Mouse (Mus musculus): ENCODE data around the gene Slc17a4. TPM values are rescaled to one million over a fixed set of nuclear protein-coding genes. Genes with fewer than 3 reads are reported as not detected.

Slc17a4 gene
- not detected in 2 replicates for polyA plus RNA-seq (2015; fragmentation: Nextera tagmentation; extraction: Ambion mirVana)

DNA sequence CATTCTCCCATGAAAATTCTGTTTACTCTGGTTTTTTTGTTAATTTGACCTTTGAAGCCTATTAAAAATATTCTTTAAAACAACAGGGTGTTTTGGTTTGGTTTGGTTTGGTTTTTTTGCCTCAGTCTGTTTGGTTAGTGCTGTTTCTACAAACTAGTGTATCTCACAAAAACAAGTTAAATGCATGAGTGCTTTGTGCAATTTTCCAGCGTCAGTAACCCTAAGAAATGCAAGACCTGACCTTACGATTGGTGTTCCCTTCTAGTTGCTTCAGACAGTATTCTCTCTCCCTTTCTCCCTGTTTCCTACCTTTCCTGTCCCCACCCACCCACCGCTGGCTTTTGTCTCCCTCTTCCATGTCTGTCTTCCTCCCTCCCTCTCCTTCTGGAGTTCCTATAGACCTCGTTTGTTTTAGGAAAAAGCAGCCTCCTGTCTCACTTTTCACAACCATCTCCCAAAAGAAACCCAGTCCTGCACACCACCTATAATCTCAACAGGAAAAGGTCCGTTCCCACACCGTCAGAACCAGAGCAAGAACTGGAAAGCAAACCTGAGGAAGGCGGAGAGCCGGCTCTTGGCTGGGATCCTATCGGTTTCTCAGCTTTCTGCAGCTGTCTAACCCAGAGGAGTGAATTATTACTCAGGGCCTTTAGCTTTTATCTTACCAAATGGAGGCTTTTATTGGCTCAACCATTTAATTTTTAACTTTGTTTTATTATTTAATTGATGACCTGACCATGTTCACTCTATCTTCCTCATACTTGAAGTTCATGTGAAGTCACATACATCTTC lies at the start of gene Slc17a4:
Gene Slc17a4 (minus strand): TSS at position 634 of the 792 bp plus-strand sequence.
- H3K27me3 ChIP-seq (ENCODE audit: control insufficient read depth, insufficient read depth, low read depth, low read length) = no peaks in the 10 kb centered on the region
- WGBS = 78% methylated on average over 9 of the region's 9 CpGs
- no peak for ATAC-seq
- H3K4me1 ChIP-seq (ENCODE audit: control insufficient read depth, insufficient read depth, low read length) = no peaks in the 10 kb centered on the region
- no peak within 1 kb of the TSS for H3K27ac ChIP-seq (ENCODE audit: low read length)
- no peaks in the 10 kb centered on the region for H3K36me3 ChIP-seq (ENCODE audit: control insufficient read depth, insufficient read depth, low read length)
- no peaks in the 10 kb centered on the region for H3K9me3 ChIP-seq (replicated peaks; ENCODE audit: control insufficient read depth, low read length, poor library complexity, severe bottlenecking)
- H3K4me2 ChIP-seq (ENCODE audit: low read length) = no peak within 1 kb of the TSS
- no peak within 1 kb of the TSS for H3K4me3 ChIP-seq (ENCODE audit: low read depth, low read length)
- no peak within 1 kb of the TSS for H3K9ac ChIP-seq (ENCODE audit: low read depth, low read length)

DNA sequence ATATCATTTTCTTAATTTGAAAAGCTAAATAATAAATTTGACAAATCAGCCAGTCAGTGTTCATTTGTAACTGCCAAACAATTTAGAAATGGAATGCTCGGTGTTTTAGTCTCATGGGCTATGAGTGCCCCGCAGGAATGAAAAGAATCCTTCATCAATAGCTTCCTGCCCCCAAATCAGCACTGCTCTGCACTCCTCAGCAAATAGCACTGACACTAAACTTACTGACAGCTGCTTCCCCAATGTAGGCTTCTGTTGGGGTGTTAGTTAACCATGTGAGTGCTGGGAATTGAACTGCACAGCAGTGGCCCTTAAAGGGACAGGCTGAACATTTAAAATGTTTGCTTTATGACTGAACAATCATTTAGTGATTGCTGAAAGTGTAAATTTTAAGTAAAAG lies 45.0 kb upstream of the Slc17a4 start:
- H3K27me3 ChIP-seq (ENCODE audit: control insufficient read depth, insufficient read depth, low read depth, low read length) = no peaks in the 10 kb centered on the region
- ATAC-seq = no peak

DNA sequence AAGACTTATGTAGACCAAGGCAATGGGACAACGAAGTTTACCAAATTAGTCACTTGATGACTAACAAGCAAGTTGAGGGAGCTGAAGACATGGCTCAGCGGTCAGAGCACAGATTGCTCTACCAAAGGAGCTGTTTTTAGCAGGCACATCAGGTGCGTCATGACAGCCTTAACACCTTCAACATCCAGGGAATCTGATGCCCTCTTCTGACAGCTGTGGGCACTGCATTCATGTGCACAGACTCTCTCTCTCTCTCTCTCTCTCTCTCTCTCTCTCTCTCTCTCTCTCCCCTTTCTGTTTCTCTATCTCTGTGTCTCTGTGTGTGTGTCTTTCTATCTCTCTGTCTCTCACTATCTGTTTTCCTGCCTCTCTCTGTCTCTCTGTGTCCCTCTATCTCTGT lies 36.1 kb upstream of the Slc17a4 start:
- no peaks in the 10 kb centered on the region for H3K9me3 ChIP-seq (replicated peaks; ENCODE audit: control insufficient read depth, low read length, poor library complexity, severe bottlenecking)
- no peaks in the 10 kb centered on the region for H3K4me1 ChIP-seq (ENCODE audit: control insufficient read depth, insufficient read depth, low read length)
- H3K36me3 ChIP-seq (ENCODE audit: control insufficient read depth, insufficient read depth, low read length) = no peaks in the 10 kb centered on the region
- H3K27me3 ChIP-seq (ENCODE audit: control insufficient read depth, insufficient read depth, low read depth, low read length) = no peaks in the 10 kb centered on the region
- 74% methylated on average over 3 of the region's 3 CpGs for WGBS
- no peak for ATAC-seq
- no peak overlapping the region for H3K4me2 ChIP-seq (ENCODE audit: low read length)
- no peak overlapping the region for H3K9ac ChIP-seq (ENCODE audit: low read depth, low read length)
- H3K27ac ChIP-seq (ENCODE audit: low read length) = no peak overlapping the region
- no peak overlapping the region for H3K4me3 ChIP-seq (ENCODE audit: low read depth, low read length)

More for the DNA sequence above, 45.0 kb upstream of the Slc17a4 start:
- no peaks in the 10 kb centered on the region for H3K4me1 ChIP-seq (ENCODE audit: control insufficient read depth, insufficient read depth, low read length)
- WGBS = 12% methylated on average over 2 of the region's 2 CpGs
- H3K9me3 ChIP-seq (replicated peaks; ENCODE audit: control insufficient read depth, low read length, poor library complexity, severe bottlenecking) = no peaks in the 10 kb centered on the region
- H3K9ac ChIP-seq (ENCODE audit: low read depth, low read length) = no peak overlapping the region
- H3K36me3 ChIP-seq (ENCODE audit: control insufficient read depth, insufficient read depth, low read length) = no peaks in the 10 kb centered on the region
- no peak overlapping the region for H3K4me2 ChIP-seq (ENCODE audit: low read length)
- no peak overlapping the region for H3K27ac ChIP-seq (ENCODE audit: low read length)
- H3K4me3 ChIP-seq (ENCODE audit: low read depth, low read length) = no peak overlapping the region

DNA sequence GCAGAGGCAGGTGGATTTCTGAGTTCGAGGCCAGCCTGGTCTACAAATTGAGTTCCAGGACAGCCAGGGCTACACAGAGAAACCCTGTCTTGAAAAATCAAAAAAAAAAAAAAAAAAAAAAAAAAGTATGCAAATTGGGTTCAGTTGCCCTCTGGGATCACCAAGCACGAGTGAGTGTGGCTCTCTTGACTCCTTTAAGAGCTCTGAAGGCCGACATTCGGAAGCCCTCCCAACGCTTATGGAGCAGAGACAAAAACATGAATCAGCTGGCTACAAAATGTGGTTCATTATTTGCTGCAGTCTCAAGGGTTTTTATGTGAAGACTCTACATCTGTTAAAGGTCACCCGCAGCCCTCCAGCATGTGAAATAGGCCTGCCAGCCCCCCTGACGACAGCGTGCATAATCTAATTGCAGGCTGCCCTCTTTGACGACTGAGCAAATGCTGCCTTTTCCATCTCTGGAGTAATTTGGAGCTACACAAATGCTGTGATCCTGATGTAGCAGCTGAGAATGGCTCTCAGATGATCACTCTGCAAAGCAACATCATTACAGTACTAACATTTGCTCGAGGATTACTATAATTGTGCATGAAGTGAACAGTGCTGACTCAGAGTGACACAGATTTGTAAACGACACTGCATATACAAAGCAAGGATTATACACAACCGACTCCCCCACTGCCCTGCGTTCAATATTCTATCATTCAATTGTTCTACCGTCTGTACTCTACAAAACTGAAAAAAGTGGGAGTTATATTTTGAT lies 34.9 kb upstream of the Slc17a4 start:
- 17% methylated on average over 14 of the region's 14 CpGs for WGBS
- Histone ChIP-seq H3K27ac (ENCODE audit: low read length) (no peak overlapping the region), H3K9ac (ENCODE audit: low read depth, low read length) (no peak overlapping the region), H3K9me3 (replicated peaks; ENCODE audit: control insufficient read depth, low read length, poor library complexity, severe bottlenecking) (no peaks in the 10 kb centered on the region), H3K4me3 (ENCODE audit: low read depth, low read length) (no peak overlapping the region), H3K4me1 (ENCODE audit: control insufficient read depth, insufficient read depth, low read length) (no peaks in the 10 kb centered on the region), H3K4me2 (ENCODE audit: low read length) (no peak overlapping the region), H3K36me3 (ENCODE audit: control insufficient read depth, insufficient read depth, low read length) (no peaks in the 10 kb centered on the region), H3K27me3 (ENCODE audit: control insufficient read depth, insufficient read depth, low read depth, low read length) (no peaks in the 10 kb centered on the region)
- ATAC-seq = peak; percentile 87

DNA sequence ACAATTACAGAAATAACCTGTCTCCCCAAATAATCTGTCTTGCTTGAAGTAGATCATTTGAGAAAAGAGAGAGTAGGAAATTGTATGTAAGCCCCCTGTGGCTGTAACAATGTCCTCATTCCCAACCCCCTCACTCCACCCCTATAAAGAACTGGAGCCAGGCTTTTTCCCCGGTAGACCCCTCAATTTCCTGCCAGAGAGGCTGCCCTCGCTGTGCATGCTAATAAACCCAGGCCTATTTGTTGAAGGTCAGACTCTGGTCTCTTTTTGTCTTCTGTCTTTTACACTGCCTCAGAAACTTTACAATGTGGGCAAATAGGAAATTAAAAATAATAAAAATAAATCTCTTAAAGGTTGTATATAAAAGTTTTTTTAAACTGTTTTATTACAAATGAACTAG lies 31.4 kb upstream of the Slc17a4 start:
- Histone ChIP-seq H3K36me3 (ENCODE audit: control insufficient read depth, insufficient read depth, low read length) (no peaks in the 10 kb centered on the region), H3K27ac (ENCODE audit: low read length) (no peak overlapping the region), H3K4me3 (ENCODE audit: low read depth, low read length) (no peak overlapping the region), H3K4me2 (ENCODE audit: low read length) (no peak overlapping the region), H3K9me3 (replicated peaks; ENCODE audit: control insufficient read depth, low read length, poor library complexity, severe bottlenecking) (no peaks in the 10 kb centered on the region), H3K4me1 (ENCODE audit: control insufficient read depth, insufficient read depth, low read length) (no peaks in the 10 kb centered on the region), H3K27me3 (ENCODE audit: control insufficient read depth, insufficient read depth, low read depth, low read length) (no peaks in the 10 kb centered on the region), H3K9ac (ENCODE audit: low read depth, low read length) (no peak overlapping the region)
- WGBS = 13% methylated on average over 2 of the region's 2 CpGs
- ATAC-seq = no peak

DNA sequence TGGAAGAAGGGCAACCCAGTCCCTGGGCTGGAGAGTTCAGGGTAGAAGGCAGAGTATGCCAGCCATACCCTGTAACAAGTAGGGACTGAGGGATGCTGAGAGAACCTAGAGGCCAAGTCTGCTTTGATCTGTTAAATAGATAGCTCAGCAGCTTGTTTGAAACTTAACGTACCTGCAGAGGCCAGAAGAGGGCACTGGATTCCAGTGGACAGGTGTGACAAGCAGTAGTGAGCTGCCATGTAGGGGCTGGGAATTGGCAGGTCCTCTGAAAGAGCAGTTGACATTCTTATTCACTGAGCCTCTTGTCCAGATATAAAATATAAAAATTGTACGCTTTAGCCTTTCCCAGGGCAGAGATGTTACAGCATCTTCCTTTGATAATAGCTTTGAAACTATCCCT lies 28.1 kb upstream of the Slc17a4 start:
- no peak for ATAC-seq

DNA sequence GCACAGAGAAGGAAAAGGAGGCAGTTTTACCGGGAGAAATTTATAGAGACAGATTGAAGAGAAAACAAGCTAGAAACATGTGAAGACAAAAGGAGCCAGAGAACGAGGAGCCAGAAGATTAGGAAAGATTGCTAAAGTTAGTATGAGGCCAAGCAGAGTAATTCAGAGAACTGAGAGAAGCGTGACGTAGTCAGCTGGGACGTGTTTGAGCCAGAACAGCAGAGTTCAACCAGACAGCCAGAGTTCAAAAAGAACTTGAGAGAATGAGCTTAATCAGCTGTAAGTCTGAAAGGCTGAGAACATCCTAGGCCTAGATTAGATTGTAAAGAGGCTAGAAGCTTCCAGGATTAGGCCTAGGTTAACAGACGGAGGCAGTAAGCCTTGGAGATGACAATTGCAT lies 25.5 kb upstream of the Slc17a4 start:
- no peak overlapping the region for H3K4me3 ChIP-seq (ENCODE audit: low read depth, low read length)
- ATAC-seq = no peak
- H3K27ac ChIP-seq (ENCODE audit: low read length) = no peak overlapping the region
- H3K27me3 ChIP-seq (ENCODE audit: control insufficient read depth, insufficient read depth, low read depth, low read length) = no peaks in the 10 kb centered on the region
- H3K9me3 ChIP-seq (replicated peaks; ENCODE audit: control insufficient read depth, low read length, poor library complexity, severe bottlenecking) = no peaks in the 10 kb centered on the region
- no peaks in the 10 kb centered on the region for H3K4me1 ChIP-seq (ENCODE audit: control insufficient read depth, insufficient read depth, low read length)
- H3K9ac ChIP-seq (ENCODE audit: low read depth, low read length) = no peak overlapping the region
- WGBS = 45% methylated on average over 6 of the region's 6 CpGs
- no peak overlapping the region for H3K4me2 ChIP-seq (ENCODE audit: low read length)
- no peaks in the 10 kb centered on the region for H3K36me3 ChIP-seq (ENCODE audit: control insufficient read depth, insufficient read depth, low read length)

More for the DNA sequence above, 28.1 kb upstream of the Slc17a4 start:
- Histone ChIP-seq H3K4me3 (ENCODE audit: low read depth, low read length) (no peak overlapping the region), H3K9ac (ENCODE audit: low read depth, low read length) (no peak overlapping the region), H3K4me2 (ENCODE audit: low read length) (no peak overlapping the region), H3K27me3 (ENCODE audit: control insufficient read depth, insufficient read depth, low read depth, low read length) (no peaks in the 10 kb centered on the region), H3K9me3 (replicated peaks; ENCODE audit: control insufficient read depth, low read length, poor library complexity, severe bottlenecking) (no peaks in the 10 kb centered on the region), H3K36me3 (ENCODE audit: control insufficient read depth, insufficient read depth, low read length) (no peaks in the 10 kb centered on the region), H3K4me1 (ENCODE audit: control insufficient read depth, insufficient read depth, low read length) (no peaks in the 10 kb centered on the region), H3K27ac (ENCODE audit: low read length) (no peak overlapping the region)
- 58% methylated on average over 2 of the region's 2 CpGs for WGBS

DNA sequence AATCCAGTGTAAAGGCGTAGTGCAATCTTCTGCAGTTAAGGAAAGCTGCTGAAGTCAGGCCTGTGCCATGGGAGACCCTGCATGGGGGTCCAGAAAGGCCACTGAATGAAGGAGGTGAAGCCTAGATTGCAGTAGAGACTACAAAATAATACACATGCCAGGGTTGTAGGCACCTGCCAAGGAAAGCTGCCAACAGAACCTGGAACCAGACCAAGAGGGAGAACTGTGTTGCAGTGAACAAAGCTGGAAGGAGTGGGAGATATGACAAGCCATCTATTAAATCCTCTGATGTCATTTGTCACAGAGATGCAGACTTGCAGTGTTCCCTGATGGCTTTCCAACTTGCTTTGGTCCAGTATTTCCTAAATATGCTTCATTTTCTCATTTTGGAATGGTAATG lies 23.9 kb upstream of the Slc17a4 start:
- WGBS = 93% methylated on average over 1 of the region's 1 CpGs
- ATAC-seq = no peak
- no peak overlapping the region for H3K4me2 ChIP-seq (ENCODE audit: low read length)

DNA sequence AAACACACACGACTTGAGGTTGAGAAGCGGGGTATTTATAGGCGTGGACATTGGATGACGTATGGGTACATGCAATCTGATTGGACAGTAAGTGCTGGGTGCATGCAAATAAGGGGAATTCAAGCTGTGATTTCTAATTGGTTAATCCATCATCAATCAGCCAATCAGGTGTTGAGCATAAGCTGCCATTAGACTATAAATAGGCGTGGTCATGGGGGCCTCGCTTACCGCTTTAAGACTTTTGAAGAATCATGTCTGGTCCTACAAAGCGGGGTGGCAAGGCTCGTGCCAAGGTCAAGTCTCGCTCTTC lies 19.4 kb upstream of the Slc17a4 start, which contains the start of gene Hist1h2aa:
Gene Hist1h2aa (plus strand): TSS at position 252 of the 310 bp plus-strand sequence.
- Histone ChIP-seq H3K9me3 (replicated peaks; ENCODE audit: control insufficient read depth, low read length, poor library complexity, severe bottlenecking) (no peaks in the 10 kb centered on the region), H3K4me3 (ENCODE audit: low read depth, low read length) (no peak within 1 kb of the TSS), H3K36me3 (ENCODE audit: control insufficient read depth, insufficient read depth, low read length) (no peaks in the 10 kb centered on the region), H3K27ac (ENCODE audit: low read length) (no peak within 1 kb of the TSS), H3K4me2 (ENCODE audit: low read length) (no peak within 1 kb of the TSS), H3K4me1 (ENCODE audit: control insufficient read depth, insufficient read depth, low read length) (no peaks in the 10 kb centered on the region), H3K9ac (ENCODE audit: low read depth, low read length) (no peak within 1 kb of the TSS), H3K27me3 (ENCODE audit: control insufficient read depth, insufficient read depth, low read depth, low read length) (no peaks in the 10 kb centered on the region)
- no peak for ATAC-seq
- WGBS = 93% methylated on average over 10 of the region's 10 CpGs

More for the DNA sequence above, 23.9 kb upstream of the Slc17a4 start:
- H3K9ac ChIP-seq (ENCODE audit: low read depth, low read length) = no peak overlapping the region
- no peak overlapping the region for H3K27ac ChIP-seq (ENCODE audit: low read length)
- no peaks in the 10 kb centered on the region for H3K4me1 ChIP-seq (ENCODE audit: control insufficient read depth, insufficient read depth, low read length)
- H3K36me3 ChIP-seq (ENCODE audit: control insufficient read depth, insufficient read depth, low read length) = no peaks in the 10 kb centered on the region
- no peaks in the 10 kb centered on the region for H3K9me3 ChIP-seq (replicated peaks; ENCODE audit: control insufficient read depth, low read length, poor library complexity, severe bottlenecking)
- no peaks in the 10 kb centered on the region for H3K27me3 ChIP-seq (ENCODE audit: control insufficient read depth, insufficient read depth, low read depth, low read length)
- no peak overlapping the region for H3K4me3 ChIP-seq (ENCODE audit: low read depth, low read length)

Measured in midbrain, embryonic 16.5 days (tissue).